Mouse (Mus musculus) megakaryocyte-erythroid progenitor cell, adult 5-6 weeks (primary cell): ENCODE results near the gene Per2. TPM values are rescaled to one million over a fixed set of nuclear protein-coding genes. Genes with fewer than 3 reads are reported as not detected.

Experiments used
- ATAC-seq: replicated peaks from 2 replicates; pipeline ENCODE4 v1.8.0; 2016; ENCODE audit warnings: mild to moderate bottlenecking, inconsistent platforms; ENCODE audit not compliant: severe bottlenecking, poor library complexity, low FRiP score, low TSS enrichment
- total RNA-seq, 2 experiments: library from RNA; stranded (forward) in 1 of 2; stranded (reverse) in 1 of 2; fragments of 200-1000, 215-1000 nt in 1 of 2; fragments of >200 nt in 1 of 2; fragmentation: Nextera tagmentation in 1 of 2; gene quantifications; 2 replicates each; pipeline ENCODE4 v1.2.3; 2014 to 2017

Gene Per2
- total RNA-seq, 2 experiments from 2014 or later: 3.3 to 11.7 TPM

- ATAC-seq: no peak
Measured at GRCm38 (mm10) chr1:91463336-91463995, 4.3 kb upstream of the Per2 start.

GRCm38 (mm10) chr1:91460564-91460963 lies 1.4 kb upstream of the Per2 start:
- no peak for ATAC-seq

- ATAC-seq: no peak
Measured at GRCm38 (mm10) chr1:91460069-91460468, 945 bp upstream of the Per2 start.

- no peak for ATAC-seq
Measured at GRCm38 (mm10) chr1:91458223-91458861, 782 bp downstream of the Per2 start.

GRCm38 (mm10) chr1:91457698-91458097 lies 1.4 kb downstream of the Per2 start:
- no peak for ATAC-seq

- no peak for ATAC-seq
Measured at GRCm38 (mm10) chr1:91457116-91457515, 2.0 kb downstream of the Per2 start.

GRCm38 (mm10) chr1:91456301-91456801 lies 2.8 kb downstream of the Per2 start:
- no peak for ATAC-seq

GRCm38 (mm10) chr1:91455661-91456161 lies 3.4 kb downstream of the Per2 start:
- no peak for ATAC-seq

- ATAC-seq: no peak
Measured at GRCm38 (mm10) chr1:91454927-91455326, 4.2 kb downstream of the Per2 start.

- no peak for ATAC-seq
Measured at GRCm38 (mm10) chr1:91454366-91454765, 4.8 kb downstream of the Per2 start.

GRCm38 (mm10) chr1:91453932-91454331 lies 5.2 kb downstream of the Per2 start:
- ATAC-seq: peak; percentile 59

GRCm38 (mm10) chr1:91451547-91452084 lies 7.5 kb downstream of the Per2 start:
- no peak for ATAC-seq

GRCm38 (mm10) chr1:91450851-91451250 lies 8.3 kb downstream of the Per2 start:
- no peak for ATAC-seq

GRCm38 (mm10) chr1:91448688-91449087 lies 10.4 kb downstream of the Per2 start:
- ATAC-seq: no peak

GRCm38 (mm10) chr1:91446511-91446910 lies 12.6 kb downstream of the Per2 start:
- ATAC-seq: no peak

- no peak for ATAC-seq
Measured at GRCm38 (mm10) chr1:91446060-91446459, 13.1 kb downstream of the Per2 start.

GRCm38 (mm10) chr1:91444841-91445830 lies 14.0 kb downstream of the Per2 start:
- ATAC-seq: no peak

- ATAC-seq: no peak
Measured at GRCm38 (mm10) chr1:91442350-91442990, 16.7 kb downstream of the Per2 start.

GRCm38 (mm10) chr1:91441855-91442254 lies 17.3 kb downstream of the Per2 start:
- no peak for ATAC-seq
